Mouse (Mus musculus) embryo, embryonic 9.5 days (tissue): ENCODE measurements around the gene Colq.
"Not testable (repeated sequence)": the region's sequence is repeated elsewhere in the genome, so short reads cannot be mapped to it uniquely, and the experiment has no call there.

Experiments used
- DNase-seq: peaks from one replicate; pipeline ENCODE4 v3.0.0-alpha.2; 2017; ENCODE audit errors: extremely low spot score

The Colq gene

DNA sequence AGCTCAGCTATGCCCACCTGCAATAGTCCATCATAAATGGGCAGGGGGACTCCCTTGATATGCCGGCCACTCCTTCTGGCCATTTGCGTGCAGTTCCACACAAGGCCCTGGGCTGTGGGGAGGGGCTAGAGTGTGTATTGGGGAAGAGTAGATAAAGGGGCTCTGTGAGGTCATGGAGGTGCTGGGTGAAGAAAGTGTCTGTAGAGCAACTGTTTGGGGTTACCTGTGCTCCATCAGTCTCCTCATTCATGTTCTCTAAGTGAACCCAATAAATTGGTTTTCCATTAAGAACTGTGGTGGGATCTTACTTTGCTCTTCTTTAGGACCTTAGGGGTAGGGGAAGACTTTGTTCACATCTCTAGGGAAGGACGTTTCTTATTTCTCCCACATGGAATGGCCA, at the start of gene Colq:
Colq (minus strand) TSS at position 101 of the 400 bp plus-strand sequence.
- DNase-seq, result no peak

DNA sequence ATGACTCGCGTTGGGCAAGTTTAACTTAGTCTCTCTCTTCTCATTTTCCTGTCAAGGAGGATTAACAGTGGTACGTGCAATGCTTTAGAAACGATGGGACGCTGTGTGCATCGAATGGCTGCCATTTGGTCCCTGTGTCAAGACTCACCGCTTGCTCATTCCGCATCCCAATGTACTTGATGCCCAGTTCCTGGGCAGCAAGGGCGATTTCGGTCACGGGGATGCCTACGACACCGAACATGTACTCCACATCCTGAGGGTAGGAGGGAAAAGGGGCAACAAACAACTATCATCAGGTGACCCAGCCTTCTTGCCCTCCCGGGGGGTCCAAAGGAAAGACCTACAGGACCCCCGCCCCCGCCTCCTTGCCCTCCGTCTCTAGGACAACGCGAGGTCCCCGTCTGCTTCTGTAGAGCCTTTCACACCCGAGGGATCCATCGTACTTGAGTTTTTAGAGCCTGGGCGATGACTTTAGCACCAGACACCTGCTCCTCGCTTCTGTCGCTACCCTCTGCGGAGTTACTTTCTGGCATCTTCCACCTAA, 49.3 kb upstream of the Colq start, which contains the start of gene Gm49387:
Gm49387 (minus strand) TSS at position 533 of the 544 bp plus-strand sequence.
- no peak for DNase-seq

DNA sequence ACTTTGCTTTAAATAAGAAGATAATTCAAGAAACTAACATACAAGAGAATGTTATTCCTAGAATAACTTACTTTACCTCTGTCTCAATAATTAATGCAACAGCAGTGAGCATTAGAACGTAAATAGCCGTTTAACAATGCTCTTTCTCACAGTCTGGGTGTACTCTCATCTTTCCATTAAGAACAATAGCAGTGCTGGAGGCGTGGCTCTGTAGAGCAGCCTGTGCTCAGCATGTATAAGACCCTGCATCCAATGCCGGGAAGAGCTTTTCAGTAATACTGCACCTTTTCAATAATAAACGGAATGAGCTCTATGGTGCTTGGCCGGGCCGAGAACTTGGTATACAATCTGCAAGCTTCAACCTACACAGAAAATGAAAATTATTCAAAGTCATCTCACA, 39.5 kb upstream of the Colq start:
- no peak for DNase-seq

DNA sequence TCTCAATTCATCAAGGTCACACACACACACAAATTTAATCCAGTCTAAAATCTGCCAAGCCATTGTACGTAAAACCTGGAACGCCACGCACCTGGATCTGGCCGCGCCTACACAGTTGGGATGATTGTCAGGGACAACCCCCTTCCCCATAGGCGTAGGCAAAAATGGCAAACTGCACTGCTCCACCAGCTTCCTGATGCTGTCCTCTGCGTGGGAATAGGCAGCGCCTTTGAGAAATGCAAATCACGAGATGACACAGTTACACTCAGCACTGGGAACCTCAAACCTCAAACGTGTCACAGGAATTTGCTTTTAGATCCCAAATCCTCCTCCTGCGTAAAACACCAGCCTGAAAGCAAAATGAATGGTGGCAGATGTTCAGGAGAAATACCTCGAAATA, 31.6 kb upstream of the Colq start:
- DNase-seq, result no peak

DNA sequence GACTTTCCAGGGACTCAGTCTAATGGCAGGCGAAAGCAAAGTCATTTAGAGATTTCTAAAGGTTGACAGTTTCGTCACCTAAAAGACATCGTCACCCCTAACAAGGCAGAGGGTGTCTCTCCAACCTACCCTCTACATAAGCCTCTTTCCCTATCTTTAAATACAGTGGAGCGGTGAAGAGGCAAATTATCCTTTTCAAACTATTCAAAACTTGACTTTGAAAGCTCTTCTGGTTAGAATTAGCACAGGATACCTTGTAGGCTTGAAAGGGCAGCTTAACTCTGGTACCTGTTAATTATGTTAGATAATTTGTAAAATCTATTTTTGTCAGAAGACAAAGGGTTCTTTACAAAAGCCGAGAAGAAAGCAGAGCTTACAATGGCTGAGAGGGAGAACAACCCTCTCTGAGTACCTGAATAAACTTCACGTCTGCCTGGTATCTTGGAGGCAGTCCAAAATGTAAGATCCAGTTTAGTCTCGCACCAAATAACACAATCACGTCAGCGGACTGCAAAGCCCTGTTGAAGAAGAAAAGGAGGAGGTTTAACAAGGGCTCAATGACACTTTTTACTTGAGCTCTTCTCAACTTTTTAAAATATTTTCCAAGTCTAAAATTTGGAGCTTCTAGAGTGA, 29.6 kb upstream of the Colq start:
- DNase-seq, result no peak

DNA sequence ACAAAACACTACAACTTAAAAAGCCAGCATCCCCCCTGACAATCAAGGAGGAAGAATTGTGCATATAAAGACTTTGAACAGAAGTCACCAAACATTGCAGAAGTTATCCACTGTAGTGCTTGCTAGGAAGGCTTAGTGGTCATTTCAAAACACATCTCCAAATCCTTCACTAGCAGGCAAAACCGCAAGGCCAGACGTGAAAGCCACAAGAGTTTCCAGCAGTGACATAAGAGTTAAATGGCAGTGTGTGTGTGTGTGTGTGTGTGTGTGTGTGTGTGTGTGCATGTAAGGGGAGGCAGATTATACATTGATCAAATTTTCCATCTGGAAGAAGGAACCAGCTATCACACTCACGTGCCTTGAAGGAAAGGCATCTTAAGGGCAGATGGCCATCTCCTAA, 26.9 kb upstream of the Colq start:
- no peak for DNase-seq

DNA sequence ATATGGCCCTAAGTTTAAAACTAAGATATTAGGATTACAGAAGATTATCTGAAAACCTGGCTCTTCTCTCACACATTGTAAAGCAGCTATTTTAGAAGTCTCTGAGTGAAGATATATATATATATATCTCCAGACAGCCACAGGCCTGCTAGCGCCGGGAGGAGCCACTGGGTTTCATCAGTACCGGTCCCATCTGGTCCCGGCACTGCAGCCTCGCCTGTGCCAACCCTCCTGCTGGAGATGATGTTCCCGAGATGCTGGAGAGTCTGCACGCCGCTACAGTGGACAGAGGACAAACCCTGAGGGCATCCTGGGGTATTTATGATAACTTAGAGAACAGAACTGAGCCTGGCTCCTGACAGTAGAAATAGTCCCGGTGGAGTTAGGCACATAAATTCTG, 26.1 kb upstream of the Colq start:
- DNase-seq, result no peak

DNA sequence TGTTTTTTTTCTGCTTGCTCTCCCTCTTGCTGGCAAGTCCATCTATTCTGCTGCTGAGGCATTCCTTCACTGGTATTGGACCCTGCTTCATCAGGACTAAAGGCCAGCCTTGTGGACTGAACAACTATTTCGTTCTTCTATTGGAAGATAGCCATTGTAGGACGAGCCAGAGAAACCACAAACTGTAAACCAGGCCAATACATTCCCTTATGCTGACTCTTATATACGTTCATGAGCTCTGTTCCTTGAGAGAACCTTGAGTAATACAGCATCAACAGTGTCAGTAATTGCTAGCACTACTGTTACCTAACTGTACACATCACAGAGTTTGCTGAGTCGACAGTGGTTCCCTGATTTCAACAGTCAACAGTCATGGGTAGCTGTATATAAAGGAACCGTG, 22.5 kb upstream of the Colq start:
- no peak for DNase-seq

DNA sequence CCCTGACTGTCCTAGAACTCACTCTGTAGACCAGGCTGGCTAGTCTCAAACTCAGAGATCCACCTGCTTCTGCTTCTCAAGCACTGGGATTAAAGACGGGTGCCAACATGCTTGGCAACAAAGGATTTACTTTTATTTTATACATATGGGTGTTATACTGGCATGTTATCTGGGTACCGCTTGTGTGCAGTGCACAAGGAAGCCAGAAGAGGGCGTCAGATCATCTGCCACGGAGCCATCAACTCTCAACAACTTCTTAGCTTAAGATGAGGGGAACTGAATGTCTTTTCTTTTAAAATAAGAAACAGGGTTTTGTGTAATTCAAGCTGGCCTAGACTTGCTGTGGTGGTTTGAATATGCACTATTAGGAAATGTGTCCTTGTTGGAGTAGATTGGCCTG, 20.8 kb upstream of the Colq start:
- no peak for DNase-seq

DNA sequence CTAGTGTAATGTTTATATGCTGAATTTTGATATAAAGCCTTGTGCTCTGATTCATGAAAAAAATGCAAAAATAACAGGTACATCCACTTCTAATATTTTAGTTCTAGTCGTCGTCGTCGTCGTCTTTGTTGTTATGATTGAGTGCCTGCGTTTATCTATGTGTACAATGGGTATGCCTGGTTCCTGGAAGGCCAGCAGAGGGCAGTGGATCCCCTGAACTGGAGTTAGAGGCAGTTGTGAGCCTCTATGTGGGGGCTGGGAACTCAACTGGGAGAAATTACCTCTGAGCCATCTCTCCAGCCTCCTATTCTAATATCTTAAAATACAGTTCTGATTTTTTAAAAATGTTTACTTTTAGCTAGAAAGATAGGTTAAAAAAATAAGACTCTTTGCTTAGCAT, 14.4 kb upstream of the Colq start:
- no peak for DNase-seq

DNA sequence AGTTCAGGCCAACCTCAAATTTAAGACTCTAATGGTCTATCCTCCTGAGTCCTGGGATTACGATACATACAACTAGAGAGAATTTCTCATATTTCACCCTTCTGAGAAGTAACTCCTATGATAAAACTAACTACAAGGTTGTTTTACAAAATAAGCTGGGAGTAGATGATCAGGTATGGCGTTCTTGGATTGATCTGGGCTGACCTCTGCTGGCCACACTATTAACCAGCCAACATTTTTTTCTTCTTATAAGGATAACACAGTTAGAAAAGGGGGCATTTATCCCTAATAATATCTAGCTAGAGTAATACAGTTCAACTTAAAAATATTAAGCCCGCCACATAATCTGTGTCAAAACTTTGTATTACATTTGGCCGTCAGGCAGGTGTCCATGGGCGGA, 13.8 kb upstream of the Colq start:
- peak; percentile 7 for DNase-seq

DNA sequence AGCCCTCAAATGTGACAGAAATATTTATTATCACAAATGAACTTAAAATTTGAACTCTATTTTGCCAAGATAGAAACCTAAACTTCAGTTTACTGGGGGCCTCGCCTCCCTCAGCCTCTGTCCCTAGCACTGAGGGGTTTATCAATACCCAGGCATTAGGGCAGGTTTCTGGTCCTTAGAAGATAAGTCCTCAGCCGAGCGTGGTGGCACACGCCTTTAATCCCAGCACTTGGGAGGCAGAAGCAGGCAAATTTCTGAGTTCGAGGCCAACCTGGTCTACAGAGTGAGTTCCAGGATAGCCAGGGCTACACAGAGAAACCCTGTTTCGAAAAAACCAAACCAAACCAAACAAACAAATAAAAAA, 11.5 kb upstream of the Colq start:
- DNase-seq, result not testable (repeated sequence)

DNA sequence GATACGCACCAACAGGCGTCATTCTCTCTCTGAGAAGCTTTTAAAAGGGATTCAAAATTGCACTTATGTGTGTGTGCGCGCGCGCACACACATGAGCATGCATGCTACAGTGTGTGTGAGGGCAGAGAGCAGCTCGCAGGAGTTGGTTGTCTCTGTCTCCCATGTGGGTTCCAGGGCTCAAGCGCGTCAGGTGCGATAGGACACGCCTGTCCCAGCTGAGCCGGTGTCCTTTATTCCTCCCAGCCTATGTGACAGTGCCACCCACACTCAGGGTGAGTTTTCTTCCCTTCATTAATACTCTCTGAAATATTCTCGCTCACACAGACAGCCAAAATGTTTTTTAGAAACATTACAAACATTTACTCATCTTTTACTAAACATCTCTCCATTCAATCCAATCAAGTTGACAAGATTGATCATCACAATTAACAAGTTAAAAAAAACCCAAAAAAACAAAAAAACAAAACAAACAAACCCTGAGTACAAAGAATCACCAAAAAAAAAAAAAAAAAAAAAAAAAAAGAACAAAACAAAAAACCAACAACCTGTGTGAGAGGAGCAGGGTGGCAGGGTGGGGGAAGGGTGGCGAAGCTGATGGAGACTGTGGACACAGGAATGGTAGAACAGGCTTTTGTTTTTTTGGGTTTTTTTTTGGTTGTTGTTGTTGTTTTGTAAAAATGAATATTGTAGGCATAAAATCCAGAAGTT, 10.9 kb upstream of the Colq start:
- DNase-seq, result no peak

DNA sequence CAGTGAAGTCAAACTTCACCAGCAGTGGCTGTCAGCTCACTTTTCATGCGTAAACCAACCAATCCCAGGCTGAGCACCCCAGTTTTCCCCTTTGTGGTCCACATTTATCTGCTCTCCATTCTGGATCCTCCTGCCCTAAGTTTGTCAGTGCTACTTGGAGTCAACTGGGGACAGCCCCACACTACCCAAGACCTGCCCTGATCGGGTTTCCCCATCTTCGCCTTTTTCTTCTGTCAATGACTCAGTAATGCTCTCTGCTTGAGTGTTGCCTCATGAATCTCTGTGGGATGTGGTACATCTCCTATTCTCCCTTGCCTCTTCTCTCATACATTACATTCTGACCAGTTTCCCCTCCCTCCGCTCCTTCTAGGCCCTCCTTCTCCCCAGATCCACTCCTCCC, 6.3 kb upstream of the Colq start:
- DNase-seq, result no peak

DNA sequence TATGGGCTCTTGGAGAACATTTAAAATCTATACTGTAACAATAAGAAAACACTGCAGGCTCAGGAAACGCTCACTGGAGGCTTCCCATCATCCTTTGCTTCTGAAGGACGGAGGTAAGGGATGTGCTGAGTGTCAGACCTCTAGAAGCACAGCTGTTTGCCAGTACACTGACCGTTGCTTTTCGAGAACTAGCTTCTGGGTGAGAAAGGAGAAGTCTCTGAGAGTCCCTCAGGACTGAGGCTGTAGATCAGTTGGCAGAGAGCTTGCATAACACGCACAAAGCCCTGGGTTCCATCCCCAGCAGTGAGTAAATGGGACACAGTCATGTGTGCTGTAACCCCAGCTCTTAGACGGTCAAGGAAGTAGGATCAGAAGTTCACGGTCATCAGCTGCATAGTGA, 5.3 kb upstream of the Colq start:
- no peak for DNase-seq

DNA sequence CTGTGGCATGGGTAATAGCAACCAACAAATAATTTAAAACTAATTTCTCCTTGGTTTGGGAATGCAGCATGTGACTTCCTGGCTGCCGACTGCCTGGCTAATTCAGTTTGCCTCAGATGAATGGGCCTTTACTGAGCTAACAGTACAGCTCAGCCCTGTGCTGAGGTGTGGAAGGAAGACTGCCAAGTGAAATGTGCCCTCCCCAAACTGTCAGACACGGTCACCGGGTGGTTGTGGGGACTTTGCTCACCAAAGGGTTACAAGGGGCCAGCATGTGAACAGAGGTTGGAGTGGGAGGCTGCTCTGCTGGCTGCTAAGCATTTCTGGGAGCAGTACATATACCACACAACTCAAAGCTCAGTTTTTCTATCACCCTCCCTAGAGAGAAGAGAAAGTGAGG, 3.5 kb upstream of the Colq start:
- DNase-seq, result no peak

DNA sequence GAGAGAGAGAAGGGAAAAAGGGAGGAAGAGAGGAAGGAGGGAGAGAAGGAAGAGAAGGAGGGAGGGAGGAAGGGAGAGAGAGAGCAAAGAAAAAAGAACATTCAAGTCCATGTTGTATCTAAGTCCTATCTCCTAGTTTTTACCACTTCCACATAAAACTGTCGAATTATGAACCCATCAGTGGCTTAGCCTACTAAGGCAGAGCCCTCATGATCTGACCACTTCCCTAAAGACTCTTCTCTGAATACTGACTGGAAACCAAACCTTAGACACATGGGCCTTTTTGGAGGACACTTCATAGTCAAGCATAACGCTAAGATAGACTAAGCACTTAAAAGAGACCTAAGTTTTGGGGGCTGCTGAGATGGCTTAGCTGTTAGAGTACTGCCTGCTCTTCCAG, 1.9 kb upstream of the Colq start:
- no peak for DNase-seq

DNA sequence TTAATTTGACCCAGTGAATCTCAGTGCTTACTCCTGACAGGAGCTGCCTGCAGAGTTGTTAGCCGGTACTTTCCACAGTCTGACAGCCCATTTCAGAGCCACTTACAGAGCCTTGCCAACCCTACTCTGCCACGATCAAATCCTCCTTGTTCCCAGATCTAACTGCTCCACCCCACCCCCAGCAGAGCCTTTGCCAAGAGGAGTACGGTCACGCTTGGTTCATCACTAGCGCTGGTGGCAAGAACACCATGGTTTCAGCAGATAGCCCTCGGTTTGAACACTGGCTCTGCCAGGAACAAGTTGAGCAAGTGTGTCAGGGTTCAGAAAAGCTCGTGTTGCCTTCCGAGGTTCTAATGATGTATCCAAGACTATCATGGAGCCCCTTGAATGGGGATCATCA, 4.7 kb downstream of the Colq start:
- no peak for DNase-seq

DNA sequence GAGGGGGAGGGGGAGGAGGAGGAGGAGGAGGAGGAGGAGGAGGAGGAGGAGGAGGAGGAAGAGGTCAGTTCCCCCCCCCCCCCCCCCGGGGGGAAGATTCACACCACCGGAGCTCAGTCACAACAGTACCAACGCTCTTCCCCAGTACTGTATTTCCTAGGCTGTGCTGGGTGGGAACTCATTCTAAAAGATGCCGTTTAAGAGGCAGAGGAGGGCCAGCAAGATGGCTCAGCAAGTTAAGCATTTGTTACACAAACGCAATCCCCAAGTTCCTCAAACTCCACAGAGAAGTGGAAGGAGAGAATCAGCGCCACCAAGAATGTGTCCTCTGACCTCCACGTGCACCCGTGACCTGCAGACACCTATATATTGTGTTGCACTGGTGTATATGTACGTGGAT, 8.1 kb downstream of the Colq start:
- DNase-seq, result no peak

DNA sequence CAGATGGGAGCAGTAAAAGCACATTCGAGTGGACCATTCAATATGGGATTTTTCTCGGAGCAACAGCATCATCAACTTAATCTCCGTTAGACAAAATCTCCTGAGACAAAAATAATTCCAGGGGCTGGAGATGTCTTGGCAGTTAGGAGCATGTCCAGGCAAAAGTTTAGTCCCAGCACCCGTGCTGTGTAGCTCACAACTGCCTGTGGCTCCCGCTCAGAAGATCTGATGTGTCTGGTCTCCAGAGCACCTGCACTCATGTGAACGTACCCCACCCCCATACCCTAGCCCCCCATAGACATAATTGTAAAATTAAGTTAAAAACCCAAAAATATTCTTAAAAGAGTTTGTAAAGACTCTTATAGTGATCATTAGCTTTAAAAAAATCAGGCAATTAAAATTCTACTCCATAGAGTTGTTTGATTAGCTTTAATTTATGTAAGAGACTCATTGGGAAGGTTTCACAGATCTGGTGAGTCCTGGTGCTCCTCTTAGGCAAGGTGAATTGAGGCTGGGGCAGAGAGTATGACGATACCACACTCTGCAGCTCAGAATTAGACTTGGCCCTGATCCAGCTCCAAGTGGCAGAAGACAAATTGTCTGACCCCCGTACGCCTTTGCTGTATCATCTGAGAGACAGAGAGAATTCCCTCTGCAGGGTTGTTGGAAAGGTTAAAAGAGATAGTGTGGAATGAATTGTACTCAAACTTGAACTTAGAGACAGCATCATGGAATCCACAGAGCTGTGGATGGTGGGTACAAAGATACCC, 13.0 kb downstream of the Colq start:
- no peak for DNase-seq

DNA sequence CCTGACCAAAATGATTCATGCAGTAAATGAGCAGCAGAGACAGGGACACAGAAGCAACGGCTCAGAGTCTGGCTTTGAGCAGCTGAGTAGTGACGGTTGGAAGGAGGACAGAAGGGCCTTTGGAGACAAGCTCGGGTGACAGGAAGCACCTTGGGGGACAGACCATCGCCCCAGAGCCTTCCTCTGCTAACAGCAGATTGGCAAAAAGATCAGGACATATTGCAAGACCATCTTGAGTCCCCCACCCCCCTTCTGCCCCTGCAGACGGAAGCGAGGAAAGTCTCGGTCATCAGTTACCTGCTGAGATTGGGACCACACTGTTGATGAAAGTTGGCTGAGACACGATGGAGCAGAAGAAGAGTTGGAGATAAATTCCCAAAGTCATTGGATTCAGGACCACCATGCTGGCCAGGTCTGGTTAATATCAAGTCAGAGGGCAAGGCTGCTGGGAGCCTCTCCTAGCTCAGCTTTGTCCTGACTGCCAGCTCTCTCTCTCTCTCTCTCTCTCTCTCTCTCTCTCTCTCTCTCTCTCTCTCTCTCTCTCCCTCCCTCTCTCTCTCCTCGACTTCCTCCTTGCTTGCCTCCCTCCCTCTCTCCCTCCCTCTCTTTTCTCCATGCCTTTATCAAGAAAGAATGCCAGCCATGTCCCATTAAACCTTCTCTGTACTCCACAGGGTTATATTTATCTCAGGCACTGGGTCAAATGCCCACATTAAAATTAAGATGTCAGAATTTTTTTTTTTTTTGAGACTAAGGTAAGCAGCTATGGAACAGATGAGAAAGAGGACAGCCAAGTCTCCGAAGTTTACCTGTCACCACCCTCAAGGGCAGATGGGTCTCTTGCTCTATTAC, 14.1 kb downstream of the Colq start:
- no peak for DNase-seq

DNA sequence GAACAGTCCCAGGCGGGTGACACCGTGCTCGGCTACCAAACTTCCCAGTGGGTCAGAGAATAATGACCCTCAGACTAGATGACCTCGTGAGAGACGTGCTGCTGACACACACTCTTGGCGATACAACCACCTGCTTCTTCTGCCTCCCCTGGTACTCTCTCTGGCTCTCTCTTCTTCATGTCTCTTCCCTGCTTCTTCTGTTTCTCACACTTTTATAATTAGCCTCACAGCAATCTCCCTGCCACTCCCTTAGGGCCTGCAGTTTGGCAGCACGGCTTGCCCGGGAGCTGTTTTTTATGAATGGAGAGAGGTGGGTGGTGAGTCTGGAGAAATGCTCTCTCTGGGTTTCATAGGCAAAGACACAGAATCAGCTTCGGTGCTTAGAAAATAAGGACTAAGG, 15.3 kb downstream of the Colq start:
- no peak for DNase-seq
